Mouse (Mus musculus) embryonic fibroblast, embryonic 13.5 days (primary cell): Measurements from ENCODE around the gene Ola1.

ENCODE experiments used
- CTCF ChIP-seq: IDR thresholded peaks from 2 replicates; pipeline ENCODE4 v1.5.1; 2011; ENCODE audit warnings: mild to moderate bottlenecking, control low read depth, low read length, moderate library complexity, borderline replicate concordance; ENCODE audit not compliant: insufficient read depth
- POLR2A ChIP-seq: IDR thresholded peaks from 2 replicates; pipeline ENCODE4 v1.6.1; 2011; ENCODE audit warnings: low read depth, mild to moderate bottlenecking, control low read depth, low read length, moderate library complexity

- no peak for TF ChIP-seq CTCF
- no peak for TF ChIP-seq POLR2A
These were observed 75.0 kb downstream of the Ola1 start for GRCm38 (mm10) chr2:73143732-73144131.
